Comparison of ENCODE assay signal across 22 mouse cellular contexts in the genomic region with DNA sequence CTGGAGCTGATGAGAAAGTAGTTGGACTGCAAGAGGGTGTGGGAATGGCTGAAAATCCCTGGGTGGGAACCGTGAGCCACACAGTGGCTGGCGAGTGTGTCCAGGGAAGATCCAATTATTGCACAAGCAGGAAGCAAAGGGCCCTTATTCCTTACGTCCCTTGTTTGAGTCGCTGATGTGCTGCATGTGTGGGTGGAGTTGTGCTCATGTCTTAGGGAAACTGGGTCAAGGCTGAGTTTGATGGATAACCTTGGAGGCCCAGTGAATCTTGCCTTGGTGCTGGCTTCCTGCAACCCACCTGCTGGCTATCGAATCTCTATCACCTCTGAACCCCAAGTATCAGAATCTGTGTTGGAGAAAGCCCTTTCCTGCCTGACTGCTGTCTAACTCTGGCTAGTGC.
A peak's percentile ranks its signal among the peaks of the same experiment; 100 is the strongest.
DNase-seq lines count a peak whose midpoint lies in the region; ATAC-seq and TF ChIP-seq lines count a peak whose summit lies in the region.
"Had no signal": no experiment of that assay in that cellular context is flagged by ENCODE, and none has a peak within 500 bp of the region (broad histone marks: within the 10 kb centered on the region; RNA-seq: fewer than 3 reads in every experiment).

No protein-coding gene starts in this region.

- H3K4me2 ChIP-seq in heart, embryonic 12.5 days: no peak overlapping the region
- H3K4me2 ChIP-seq: embryonic facial prominence, embryonic 13.5 days; forebrain, embryonic 15.5 days; heart, embryonic 15.5 days; hindbrain, embryonic 12.5 days had no signal

- no peak for TF ChIP-seq POLR2A in kidney, adult 2 months (IDR thresholded peaks at IDR 0.05; ENCODE audit: low read depth, low read length)

- no peak overlapping the region for H3K4me3 ChIP-seq in heart, embryonic 12.5 days
- no peak overlapping the region for H3K4me3 ChIP-seq in kidney, adult 2 months (ENCODE audit: insufficient read depth, low read depth, low read length)
- H3K4me3 ChIP-seq: embryonic facial prominence, embryonic 13.5 days; forebrain, embryonic 15.5 days; heart, embryonic 15.5 days; hindbrain, embryonic 12.5 days had no signal

- H3K9ac ChIP-seq in heart, embryonic 12.5 days: no peak overlapping the region
- H3K9ac ChIP-seq: embryonic facial prominence, embryonic 13.5 days; forebrain, embryonic 15.5 days; heart, embryonic 15.5 days; hindbrain, embryonic 12.5 days had no signal

- no peaks in the 10 kb centered on the region for H3K9me3 ChIP-seq in heart, embryonic 12.5 days (replicated peaks)
- H3K9me3 ChIP-seq: embryonic facial prominence, embryonic 13.5 days; forebrain, embryonic 15.5 days; heart, embryonic 15.5 days; hindbrain, embryonic 12.5 days had no signal

- no peaks in the 10 kb centered on the region for H3K27me3 ChIP-seq in heart, embryonic 12.5 days (replicated peaks)
- H3K27me3 ChIP-seq in kidney, adult 2 months (replicated peaks; ENCODE audit: control insufficient read depth, insufficient read depth, low read length): no peaks in the 10 kb centered on the region
- H3K27me3 ChIP-seq: CH12.LX; embryonic facial prominence, embryonic 13.5 days; forebrain, embryonic 15.5 days; heart, embryonic 15.5 days; hindbrain, embryonic 12.5 days; Patski had no signal

- 74% methylated on average over 5 of the region's 5 CpGs for WGBS in heart, embryonic 12.5 days
- 68% methylated on average over 5 of the region's 5 CpGs for WGBS in kidney, adult 2 months

- no peaks in the 10 kb centered on the region for H3K36me3 ChIP-seq in heart, embryonic 12.5 days
- no peaks in the 10 kb centered on the region for H3K36me3 ChIP-seq in kidney, adult 2 months (ENCODE audit: control insufficient read depth, insufficient read depth, low read length)
- H3K36me3 ChIP-seq: embryonic facial prominence, embryonic 13.5 days; forebrain, embryonic 15.5 days; heart, embryonic 15.5 days; hindbrain, embryonic 12.5 days had no signal

- no peak for DNase-seq in frontal cortex, postnatal 36 days (ENCODE audit: low spot score in 2 of 2)
- peak; percentile 41 to 55 for DNase-seq in heart, adult 18-20 months
- DNase-seq in kidney, postnatal 10 days: peak; percentile 3
- no peak for DNase-seq in kidney, adult 2 months
- no peak for DNase-seq in lung, postnatal 25 days (ENCODE audit: low spot score)
- DNase-seq: adrenal gland, postnatal 14 days; cerebellum, adult 18-20 months; cerebellum, adult 9-11 months; cerebellum, postnatal 36 days; gastrocnemius, postnatal 14 days had no signal

- H3K4me1 ChIP-seq in heart, embryonic 12.5 days (replicated peaks): peaks cover 9% of the 10 kb centered on the region
- peaks cover 4% of the 10 kb centered on the region for H3K4me1 ChIP-seq in kidney, adult 2 months (ENCODE audit: control insufficient read depth, insufficient read depth, low read length)

- ATAC-seq in frontal cortex, adult (ENCODE audit: low TSS enrichment): peak; percentile 41
- no peak for ATAC-seq in heart, embryonic 12.5 days (ENCODE audit: insufficient number of reproducible peaks, low FRiP score)
- ATAC-seq: activated CD4-positive, CD25-positive, alpha-beta regulatory T cell, adult 4 months; forebrain, embryonic 15.5 days; hindbrain, embryonic 16.5 days; inflammation-experienced regulatory T-cells, adult 6 months; intestine, postnatal 0 days; Patski had no signal

- TF ChIP-seq CTCF in kidney, adult 2 months (conservative IDR thresholded peaks at IDR 0.05; ENCODE audit: insufficient read depth, insufficient read length, low read depth, low read length): no peak

- H3K27ac ChIP-seq in heart, embryonic 12.5 days (ENCODE audit: poor library complexity, severe bottlenecking): no peak overlapping the region
- H3K27ac ChIP-seq in kidney, adult 2 months (ENCODE audit: insufficient read depth, low read depth, low read length): no peak overlapping the region
- H3K27ac ChIP-seq: embryonic facial prominence, embryonic 13.5 days; forebrain, embryonic 15.5 days; heart, embryonic 15.5 days; hindbrain, embryonic 12.5 days had no signal

Comparison
In these comparisons a context has a peak if more than half of its experiments do, and no peak if none do; other contexts are left out.
1. DNase-seq: peak in heart, adult 18-20 months (2 of 2) and kidney, postnatal 10 days (single experiment); none in frontal cortex, postnatal 36 days (0 of 2), kidney, adult 2 months (single experiment) and lung, postnatal 25 days (single experiment).